Mouse (Mus musculus): ENCODE measurements around the gene N4bp1. TPM values are rescaled to one million over a fixed set of nuclear protein-coding genes. Genes with fewer than 3 reads are reported as not detected.

N4bp1 gene
- polyA plus RNA-seq, 1 experiment from 2014 or later: 10.3 TPM

DNA sequence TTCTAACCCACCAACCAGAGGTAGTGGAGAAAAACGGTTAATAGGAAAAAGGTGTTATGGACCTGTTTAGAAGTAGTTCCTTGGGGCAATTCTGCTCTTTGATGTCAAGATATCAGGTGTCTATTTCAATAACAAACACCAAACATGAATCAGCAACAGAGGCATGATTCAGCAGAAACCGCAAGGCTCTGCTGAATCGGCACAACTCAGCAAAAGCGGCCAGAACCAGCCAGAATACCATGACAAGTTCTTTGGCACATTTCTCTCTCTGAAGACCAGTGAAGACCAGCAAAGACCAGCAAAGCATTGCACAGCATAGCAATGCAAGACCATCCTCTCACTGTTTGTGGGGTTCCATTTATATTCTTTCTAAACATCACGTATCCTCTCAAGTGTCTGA, 57.9 kb downstream of the N4bp1 start:
- H3K4me1 ChIP-seq: no peaks in the 10 kb centered on the region
- 92% methylated on average over 5 of the region's 5 CpGs for WGBS

DNA sequence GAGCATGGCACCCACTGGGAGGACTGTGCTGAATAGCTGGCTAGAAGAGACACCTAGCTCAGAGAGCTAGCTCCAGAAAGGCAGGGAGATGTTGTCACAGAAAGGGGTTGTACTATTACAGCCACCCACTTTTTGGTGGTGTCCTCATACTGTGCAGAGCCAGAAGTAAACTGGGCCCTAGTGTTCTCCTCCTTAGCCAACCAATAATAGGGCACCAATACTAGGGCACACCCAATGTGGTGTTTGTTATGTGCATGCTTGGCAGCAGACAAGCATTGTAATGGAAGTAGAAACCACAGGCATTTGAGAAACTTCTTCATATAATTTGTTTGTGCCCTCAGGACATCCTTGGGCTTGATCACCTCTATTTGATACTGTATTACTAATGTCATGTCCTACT, 58.5 kb downstream of the N4bp1 start:
- Histone ChIP-seq H3K9me3 (no peaks in the 10 kb centered on the region), H3K4me1 (no peaks in the 10 kb centered on the region), H3K27ac (replicated peaks) (no peak overlapping the region), H3K4me3 (no peak overlapping the region), H3K36me3 (replicated peaks) (no peaks in the 10 kb centered on the region), H3K27me3 (replicated peaks; ENCODE audit: low read depth, poor library complexity, severe bottlenecking) (no peaks in the 10 kb centered on the region)
- no peak for DNase-seq (ENCODE audit: low spot score)

More for the DNA sequence above, 57.9 kb downstream of the N4bp1 start:
- H3K36me3 ChIP-seq (replicated peaks): no peaks in the 10 kb centered on the region
- no peak overlapping the region for H3K4me3 ChIP-seq
- H3K27me3 ChIP-seq (replicated peaks; ENCODE audit: low read depth, poor library complexity, severe bottlenecking): no peaks in the 10 kb centered on the region
- no peaks in the 10 kb centered on the region for H3K9me3 ChIP-seq
- no peak overlapping the region for H3K27ac ChIP-seq (replicated peaks)
- DNase-seq (ENCODE audit: low spot score): no peak

GRCm38 (mm10) chr8:86825674-86826448, 59.2 kb downstream of the N4bp1 start:
- Histone ChIP-seq H3K4me1 (peaks cover 3% of the 10 kb centered on the region), H3K27ac (replicated peaks) (no peak overlapping the region)
- no peak for DNase-seq (ENCODE audit: low spot score)

GRCm38 (mm10) chr8:86824735-86825134, 60.3 kb downstream of the N4bp1 start:
- 43% methylated on average over 4 of the region's 4 CpGs for WGBS
- no peaks in the 10 kb centered on the region for H3K9me3 ChIP-seq
- H3K4me1 ChIP-seq: peaks cover 13% of the 10 kb centered on the region
- H3K4me3 ChIP-seq: no peak overlapping the region
- no peaks in the 10 kb centered on the region for H3K27me3 ChIP-seq (replicated peaks; ENCODE audit: low read depth, poor library complexity, severe bottlenecking)
- H3K27ac ChIP-seq (replicated peaks): no peak overlapping the region
- DNase-seq (ENCODE audit: low spot score): no peak
- H3K36me3 ChIP-seq (replicated peaks): no peaks in the 10 kb centered on the region

More at GRCm38 (mm10) chr8:86825674-86826448, 59.2 kb downstream of the N4bp1 start:
- 85% methylated on average over 9 of the region's 9 CpGs for WGBS
- H3K36me3 ChIP-seq (replicated peaks): no peaks in the 10 kb centered on the region
- no peak overlapping the region for H3K4me3 ChIP-seq
- H3K9me3 ChIP-seq: no peaks in the 10 kb centered on the region
- no peaks in the 10 kb centered on the region for H3K27me3 ChIP-seq (replicated peaks; ENCODE audit: low read depth, poor library complexity, severe bottlenecking)

DNA sequence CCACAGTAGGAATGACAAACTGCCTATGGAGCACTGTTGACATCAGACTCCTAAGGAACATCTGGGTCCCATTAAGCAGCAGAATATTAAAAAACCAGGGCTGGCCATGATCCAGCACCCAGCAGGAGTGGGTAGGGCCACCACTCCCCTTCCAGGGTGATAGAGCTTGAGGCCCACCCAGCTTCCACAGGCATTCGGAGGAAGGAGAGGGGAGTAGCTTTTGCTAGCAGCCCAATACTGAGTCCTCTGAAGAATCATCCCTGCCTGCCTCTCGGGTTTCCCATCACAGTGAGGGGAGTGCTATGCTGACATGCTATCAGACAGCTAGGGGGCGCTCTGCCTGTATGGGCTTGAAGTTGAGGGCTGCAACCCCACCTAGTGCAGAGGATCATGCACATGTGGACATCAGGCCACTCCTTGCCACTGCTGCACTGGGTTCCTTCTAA, 64.3 kb downstream of the N4bp1 start:
- Histone ChIP-seq H3K4me3 (no peak overlapping the region), H3K27me3 (replicated peaks; ENCODE audit: low read depth, poor library complexity, severe bottlenecking) (no peaks in the 10 kb centered on the region), H3K4me1 (peaks cover 18% of the 10 kb centered on the region), H3K27ac (replicated peaks) (peak overlapping the region; percentile 36; the same call in 1 of the 2 replicates), H3K36me3 (replicated peaks) (no peaks in the 10 kb centered on the region), H3K9me3 (no peaks in the 10 kb centered on the region)
- 7% methylated on average over 3 of the region's 3 CpGs for WGBS
- DNase-seq (ENCODE audit: low spot score): peak; percentile 67

GRCm38 (mm10) chr8:86820186-86820755, 64.8 kb downstream of the N4bp1 start:
- DNase-seq (ENCODE audit: low spot score): no peak
- WGBS: 62% methylated on average over 2 of the region's 2 CpGs
- Histone ChIP-seq H3K9me3 (no peaks in the 10 kb centered on the region), H3K36me3 (replicated peaks) (no peaks in the 10 kb centered on the region), H3K27me3 (replicated peaks; ENCODE audit: low read depth, poor library complexity, severe bottlenecking) (no peaks in the 10 kb centered on the region), H3K4me1 (peaks cover 18% of the 10 kb centered on the region), H3K4me3 (no peak overlapping the region), H3K27ac (replicated peaks) (peak overlapping the region; percentile 36)

DNA sequence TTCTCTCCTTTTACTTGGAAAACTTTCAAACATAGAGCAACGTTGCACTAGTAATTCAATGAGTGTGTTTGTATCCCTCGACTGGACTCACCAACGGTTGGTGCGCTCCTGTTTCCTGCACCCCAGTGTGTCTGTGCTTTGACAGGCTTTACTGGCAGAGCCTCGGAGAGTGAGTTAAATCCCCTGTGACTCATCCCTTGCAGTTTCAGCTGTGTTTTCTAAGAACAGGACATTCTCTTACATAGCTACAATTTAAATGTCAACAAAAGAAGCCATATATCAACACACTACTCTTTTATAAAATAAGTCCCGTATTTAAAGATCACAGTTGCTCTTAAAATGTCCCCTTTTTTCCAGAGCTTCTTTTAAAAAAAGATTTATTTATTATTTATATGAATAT, 65.6 kb downstream of the N4bp1 start:
- no peak overlapping the region for H3K27ac ChIP-seq (replicated peaks)
- H3K4me1 ChIP-seq: peaks cover 21% of the 10 kb centered on the region
- no peaks in the 10 kb centered on the region for H3K36me3 ChIP-seq (replicated peaks)
- 55% methylated on average over 6 of the region's 6 CpGs for WGBS
- H3K4me3 ChIP-seq: no peak overlapping the region
- no peaks in the 10 kb centered on the region for H3K9me3 ChIP-seq
- no peak for DNase-seq (ENCODE audit: low spot score)
- no peaks in the 10 kb centered on the region for H3K27me3 ChIP-seq (replicated peaks; ENCODE audit: low read depth, poor library complexity, severe bottlenecking)

- Histone ChIP-seq H3K27me3 (replicated peaks; ENCODE audit: low read depth, poor library complexity, severe bottlenecking) (no peaks in the 10 kb centered on the region), H3K27ac (replicated peaks) (no peak overlapping the region), H3K4me1 (no peaks in the 10 kb centered on the region), H3K36me3 (replicated peaks) (no peaks in the 10 kb centered on the region), H3K9me3 (no peaks in the 10 kb centered on the region), H3K4me3 (no peak overlapping the region)
- DNase-seq (ENCODE audit: low spot score): no peak
- 84% methylated on average over 15 of the region's 15 CpGs for WGBS
Measured at GRCm38 (mm10) chr8:86808990-86809960, 75.8 kb downstream of the N4bp1 start.

DNA sequence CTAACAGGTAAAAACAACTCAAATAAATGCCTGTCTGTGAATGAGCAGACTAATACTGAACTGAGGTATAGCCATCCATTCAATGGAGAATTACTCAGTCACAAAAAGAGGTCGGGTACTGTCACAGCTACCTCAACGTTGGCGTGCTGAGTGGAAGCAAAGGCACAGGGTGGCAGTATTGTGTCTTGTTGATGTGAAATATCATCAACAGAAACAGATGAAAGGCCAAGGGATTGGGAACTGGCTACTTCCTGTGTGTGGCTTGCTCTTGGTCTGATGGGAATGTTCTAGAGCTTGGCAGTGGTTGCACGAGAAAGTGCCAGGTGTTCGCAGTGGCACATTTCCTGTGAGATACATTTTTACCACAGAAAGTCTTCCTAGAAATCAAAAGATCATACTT, 76.8 kb downstream of the N4bp1 start:
- WGBS: 78% methylated on average over 5 of the region's 5 CpGs
- Histone ChIP-seq H3K9me3 (no peaks in the 10 kb centered on the region), H3K27ac (replicated peaks) (no peak overlapping the region), H3K4me1 (no peaks in the 10 kb centered on the region), H3K27me3 (replicated peaks; ENCODE audit: low read depth, poor library complexity, severe bottlenecking) (no peaks in the 10 kb centered on the region), H3K4me3 (no peak overlapping the region), H3K36me3 (replicated peaks) (no peaks in the 10 kb centered on the region)
- DNase-seq (ENCODE audit: low spot score): no peak

- H3K4me3 ChIP-seq: no peak overlapping the region
- no peak overlapping the region for H3K27ac ChIP-seq (replicated peaks)
- no peak for DNase-seq (ENCODE audit: low spot score)
- 55% methylated on average over 6 of the region's 6 CpGs for WGBS
- H3K4me1 ChIP-seq: peaks cover 4% of the 10 kb centered on the region; the same call in 1 of the 2 replicates
- no peaks in the 10 kb centered on the region for H3K27me3 ChIP-seq (replicated peaks; ENCODE audit: low read depth, poor library complexity, severe bottlenecking)
- no peaks in the 10 kb centered on the region for H3K36me3 ChIP-seq (replicated peaks)
- H3K9me3 ChIP-seq: no peaks in the 10 kb centered on the region
Measured at GRCm38 (mm10) chr8:86801988-86802387, 83.1 kb downstream of the N4bp1 start.

GRCm38 (mm10) chr8:86800966-86801365, 84.1 kb downstream of the N4bp1 start:
- Histone ChIP-seq H3K36me3 (replicated peaks) (no peaks in the 10 kb centered on the region), H3K4me3 (no peak overlapping the region), H3K9me3 (no peaks in the 10 kb centered on the region), H3K27ac (replicated peaks) (no peak overlapping the region), H3K4me1 (peaks cover 4% of the 10 kb centered on the region; the same call in 1 of the 2 replicates), H3K27me3 (replicated peaks; ENCODE audit: low read depth, poor library complexity, severe bottlenecking) (no peaks in the 10 kb centered on the region)
- WGBS: 52% methylated on average over 4 of the region's 4 CpGs
- peak; percentile 21 for DNase-seq (ENCODE audit: low spot score)

GRCm38 (mm10) chr8:86798141-86798540, 86.9 kb downstream of the N4bp1 start:
- Histone ChIP-seq H3K27me3 (replicated peaks; ENCODE audit: low read depth, poor library complexity, severe bottlenecking) (no peaks in the 10 kb centered on the region), H3K27ac (replicated peaks) (no peak overlapping the region), H3K36me3 (replicated peaks) (no peaks in the 10 kb centered on the region), H3K4me1 (peaks cover 4% of the 10 kb centered on the region; the same call in 1 of the 2 replicates), H3K4me3 (no peak overlapping the region), H3K9me3 (no peaks in the 10 kb centered on the region)
- WGBS: 91% methylated on average over 6 of the region's 6 CpGs
- DNase-seq (ENCODE audit: low spot score): no peak
